ENCODE assay signal across 8 mouse cellular contexts in the genomic region with DNA sequence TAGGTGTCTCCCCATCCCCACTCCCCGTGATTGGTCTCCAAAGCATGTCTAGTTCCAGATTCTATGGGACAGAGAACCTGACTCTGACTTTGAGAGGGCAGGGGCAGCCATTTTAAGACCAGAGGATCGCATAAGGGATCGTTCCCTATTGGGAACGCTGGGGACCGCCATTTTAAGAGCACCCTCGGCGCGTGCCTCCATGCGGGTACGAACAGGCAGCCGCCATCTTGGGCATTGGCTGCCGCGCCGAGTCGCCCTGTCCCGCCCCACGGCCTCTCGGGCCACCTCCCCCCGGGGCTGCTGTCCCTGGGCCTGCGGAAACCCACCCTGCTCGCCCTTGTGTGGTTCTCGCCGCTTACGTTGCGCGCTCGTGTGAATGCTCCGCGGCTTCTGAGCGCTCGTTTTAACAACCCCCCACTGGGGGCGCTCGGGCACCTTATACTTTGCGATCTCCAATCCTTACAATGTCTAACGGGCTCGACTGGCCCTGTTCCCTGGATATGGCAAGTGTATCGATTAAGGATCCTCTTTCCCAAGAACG. TPM values are rescaled to one million over a fixed set of nuclear protein-coding genes. Genes with fewer than 3 reads are reported as not detected.
A peak's percentile ranks its signal among the peaks of the same experiment; 100 is the strongest.
DNase-seq lines count a peak whose midpoint lies in the region; ATAC-seq lines count a peak whose summit lies in the region.

A gene (plus strand): TSS at position 217 of the 541 bp plus-strand sequence.

- H3K9ac ChIP-seq in forebrain, embryonic 11.5 days (ENCODE audit: low read length) = peak within 1 kb of the TSS; percentile 87
- H3K9ac ChIP-seq in heart, embryonic 15.5 days = peak within 1 kb of the TSS; percentile 76
- peak within 1 kb of the TSS; percentile 87 for H3K9ac ChIP-seq in liver, embryonic 13.5 days
- peak within 1 kb of the TSS; percentile 60 for H3K9ac ChIP-seq in stomach, embryonic 14.5 days (replicated peaks; ENCODE audit: low read depth, low read length)

- H3K4me1 ChIP-seq in forebrain, embryonic 11.5 days (replicated peaks; ENCODE audit: control insufficient read depth, insufficient read depth, low read length) = peaks cover 16% of the 10 kb centered on the region
- H3K4me1 ChIP-seq in heart, embryonic 15.5 days (replicated peaks) = peaks cover 33% of the 10 kb centered on the region
- peaks cover 46% of the 10 kb centered on the region for H3K4me1 ChIP-seq in liver, embryonic 13.5 days (replicated peaks)
- H3K4me1 ChIP-seq in stomach, embryonic 14.5 days (ENCODE audit: control insufficient read depth, insufficient read depth, low read length) = peaks cover 15% of the 10 kb centered on the region

- ATAC-seq in forebrain, embryonic 11.5 days (replicated peaks; ENCODE audit: low FRiP score) = peak; percentile 85
- peak; percentile 65 for ATAC-seq in heart, embryonic 15.5 days (replicated peaks; ENCODE audit: insufficient number of reproducible peaks, insufficient read depth, low FRiP score, low read depth)
- peak; percentile 73 for ATAC-seq in liver, embryonic 13.5 days (ENCODE audit: low read depth)
- ATAC-seq in stomach, embryonic 14.5 days (ENCODE audit: insufficient number of reproducible peaks, insufficient read depth, low FRiP score, low read depth) = peak; percentile 78

- peak within 1 kb of the TSS; percentile 91 for H3K4me2 ChIP-seq in forebrain, embryonic 11.5 days (ENCODE audit: low read depth, low read length, severe bottlenecking)
- H3K4me2 ChIP-seq in heart, embryonic 15.5 days = peak within 1 kb of the TSS; percentile 95
- peak within 1 kb of the TSS; percentile 91 for H3K4me2 ChIP-seq in liver, embryonic 13.5 days
- peak within 1 kb of the TSS; percentile 82 for H3K4me2 ChIP-seq in stomach, embryonic 14.5 days (replicated peaks; ENCODE audit: low read depth, low read length)

- peak within 1 kb of the TSS; percentile 47 for H3K4me3 ChIP-seq in forebrain, embryonic 11.5 days (ENCODE audit: low read depth, low read length)
- peak within 1 kb of the TSS; percentile 65 for H3K4me3 ChIP-seq in heart, embryonic 15.5 days
- H3K4me3 ChIP-seq in liver, embryonic 13.5 days (replicated peaks) = peak within 1 kb of the TSS; percentile 75
- H3K4me3 ChIP-seq in stomach, embryonic 14.5 days (ENCODE audit: low read depth, low read length) = peak within 1 kb of the TSS; percentile 54

- DNase-seq in CD4-positive helper T cell, adult 2 months (ENCODE audit: low read depth, low spot score) = peak; percentile 88
- peak; percentile 73 for DNase-seq in c-Kit-positive CD71-negative TER-119-negative erythroid progenitor cells, embryonic 14.5 days (ENCODE audit: low read depth)
- peak; percentile 91 for DNase-seq in forebrain, embryonic 11.5 days (ENCODE audit: low spot score)
- DNase-seq in kidney, postnatal 25 days = peak; percentile 87 to 90
- DNase-seq in liver, embryonic 13.5 days = peak; percentile 75
- DNase-seq in natural killer cell, adult 2 months (ENCODE audit: low spot score in 2 of 2) = peak; percentile 80 to 85

- no peaks in the 10 kb centered on the region for H3K27me3 ChIP-seq in forebrain, embryonic 11.5 days (ENCODE audit: control insufficient read depth, insufficient read depth, low read length)
- H3K27me3 ChIP-seq in heart, embryonic 15.5 days = no peaks in the 10 kb centered on the region
- H3K27me3 ChIP-seq in liver, embryonic 13.5 days = no peaks in the 10 kb centered on the region
- H3K27me3 ChIP-seq in stomach, embryonic 14.5 days (ENCODE audit: control insufficient read depth, insufficient read depth, low read length) = no peaks in the 10 kb centered on the region

- peaks cover 14% of the 10 kb centered on the region for H3K36me3 ChIP-seq in forebrain, embryonic 11.5 days (ENCODE audit: control insufficient read depth, insufficient read depth, low read length)
- peaks cover 29% of the 10 kb centered on the region for H3K36me3 ChIP-seq in heart, embryonic 15.5 days
- peaks cover 42% of the 10 kb centered on the region for H3K36me3 ChIP-seq in liver, embryonic 13.5 days
- H3K36me3 ChIP-seq in stomach, embryonic 14.5 days (ENCODE audit: control insufficient read depth, insufficient read depth, low read length) = peaks cover 30% of the 10 kb centered on the region

- H3K27ac ChIP-seq in forebrain, embryonic 11.5 days (ENCODE audit: low read depth, low read length) = peak within 1 kb of the TSS; percentile 95
- H3K27ac ChIP-seq in heart, embryonic 15.5 days = peak within 1 kb of the TSS; percentile 97
- peak within 1 kb of the TSS; percentile 93 for H3K27ac ChIP-seq in liver, embryonic 13.5 days
- H3K27ac ChIP-seq in stomach, embryonic 14.5 days (ENCODE audit: low read length) = peak within 1 kb of the TSS; percentile 97

- 1% methylated on average over 38 of the region's 38 CpGs for whole genome bisulfite sequencing in forebrain, embryonic 11.5 days
- WGBS in heart, embryonic 15.5 days = 1% methylated on average over 35 of the region's 38 CpGs
- under 1% methylated on average over 38 of the region's 38 CpGs for WGBS in liver, embryonic 13.5 days (ENCODE audit: insufficient replicate concordance)
- under 1% methylated on average over 38 of the region's 38 CpGs for WGBS in stomach, embryonic 14.5 days

- no peaks in the 10 kb centered on the region for H3K9me3 ChIP-seq in forebrain, embryonic 11.5 days (ENCODE audit: control insufficient read depth, low read length)
- no peaks in the 10 kb centered on the region for H3K9me3 ChIP-seq in heart, embryonic 15.5 days (replicated peaks)
- H3K9me3 ChIP-seq in liver, embryonic 13.5 days (replicated peaks) = no peaks in the 10 kb centered on the region
- no peaks in the 10 kb centered on the region for H3K9me3 ChIP-seq in stomach, embryonic 14.5 days (ENCODE audit: control insufficient read depth, low read depth, low read length)

RNA-seq across cellular contexts. Expression of the gene that starts here (rescaled TPM):
- 55.0 and 56.3 TPM in 2 replicates for polyA plus RNA-seq in forebrain, embryonic 11.5 days (2014; fragmentation: Nextera tagmentation; extraction: Ambion mirVana)
- 36.4 and 47.0 TPM in 2 replicates for polyA plus RNA-seq in heart, embryonic 15.5 days (2015; fragmentation: Nextera tagmentation; extraction: Ambion mirVana)
- 33.8 and 37.2 TPM in 2 replicates for polyA plus RNA-seq in liver, embryonic 13.5 days (2015; fragmentation: Nextera tagmentation; extraction: Ambion mirVana)
- polyA plus RNA-seq in stomach, embryonic 14.5 days (2014; fragmentation: Nextera tagmentation; extraction: Ambion mirVana) = 42.5 and 43.0 TPM in 2 replicates

Comparison
In these comparisons a context has a peak if more than half of its experiments do, and no peak if none do; other contexts are left out.
1. Peak in every context shown above with its lines: DNase-seq, ATAC-seq, H3K4me3 ChIP-seq and H3K27ac ChIP-seq.